Mouse (Mus musculus) kidney, postnatal 10 days (tissue): ENCODE data around the gene Arl15.

Source experiments
- DNase-seq: peaks from one replicate; pipeline ENCODE4 v3.0.0; 2021; ENCODE audit warnings: mixed read lengths

The Arl15 gene

DNA sequence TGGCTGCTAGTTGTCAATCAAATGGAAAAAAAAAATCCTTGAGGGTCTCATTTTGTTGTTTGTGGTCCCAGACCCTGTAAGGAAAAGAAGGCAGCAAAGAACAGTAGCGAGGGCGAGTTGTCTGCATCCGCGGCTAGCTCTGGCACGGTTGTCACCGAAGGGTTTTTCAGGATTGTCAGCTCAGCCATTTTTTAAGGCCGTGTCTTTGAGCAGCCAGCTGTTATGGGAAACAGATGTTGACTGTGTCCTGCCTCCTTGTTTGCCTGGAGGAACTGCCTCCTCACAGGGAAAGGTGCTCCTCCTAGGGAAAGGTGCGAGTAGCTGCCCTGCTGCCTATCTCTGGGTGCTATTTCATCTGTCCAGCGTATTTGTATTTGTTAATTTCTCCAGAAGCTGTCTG, 144.3 kb downstream of the Arl15 start:
- no peak for DNase-seq

GRCm38 (mm10) chr13:113939097-113939496, 144.8 kb downstream of the Arl15 start:
- DNase-seq = no peak

DNA sequence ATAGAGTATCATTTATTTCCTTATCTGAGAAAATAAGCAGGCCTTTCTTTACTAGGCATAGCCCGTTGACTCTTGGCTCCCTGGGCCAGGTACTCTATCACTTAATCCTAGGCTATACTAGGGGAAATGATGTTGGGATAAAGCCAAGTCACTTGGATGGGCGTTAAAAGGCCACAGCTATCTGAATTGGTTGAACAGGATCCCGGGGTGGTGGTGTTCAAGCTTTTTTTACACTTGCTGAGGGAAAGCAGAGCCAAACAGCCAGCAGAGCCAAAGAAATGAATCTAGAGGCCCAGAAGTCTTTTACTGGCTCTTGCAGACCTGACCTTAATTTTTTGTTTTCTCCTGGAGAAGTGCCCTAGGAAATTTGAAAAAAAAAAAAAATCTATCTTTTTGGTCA, 145.4 kb downstream of the Arl15 start:
- DNase-seq = no peak

GRCm38 (mm10) chr13:113940151-113940550, 145.8 kb downstream of the Arl15 start:
- DNase-seq = no peak

DNA sequence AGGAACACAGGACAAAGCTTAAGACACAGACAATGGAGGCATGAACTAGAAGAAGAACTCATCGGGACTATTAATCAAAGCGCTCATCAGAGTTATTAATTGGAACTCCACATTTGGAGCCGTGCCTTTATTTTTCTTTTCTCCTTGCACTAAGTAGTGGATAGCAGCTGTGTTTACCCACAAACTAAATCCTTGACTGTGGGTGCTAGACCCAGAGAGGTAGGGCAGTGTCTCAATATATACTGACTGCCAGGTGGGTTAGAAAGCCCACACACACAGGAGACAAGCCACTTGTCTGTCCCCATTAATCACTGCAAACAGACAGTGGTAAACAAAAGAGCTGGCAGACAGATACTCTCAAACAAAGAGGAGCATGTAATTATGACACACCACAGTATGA, 147.6 kb downstream of the Arl15 start:
- no peak for DNase-seq

DNA sequence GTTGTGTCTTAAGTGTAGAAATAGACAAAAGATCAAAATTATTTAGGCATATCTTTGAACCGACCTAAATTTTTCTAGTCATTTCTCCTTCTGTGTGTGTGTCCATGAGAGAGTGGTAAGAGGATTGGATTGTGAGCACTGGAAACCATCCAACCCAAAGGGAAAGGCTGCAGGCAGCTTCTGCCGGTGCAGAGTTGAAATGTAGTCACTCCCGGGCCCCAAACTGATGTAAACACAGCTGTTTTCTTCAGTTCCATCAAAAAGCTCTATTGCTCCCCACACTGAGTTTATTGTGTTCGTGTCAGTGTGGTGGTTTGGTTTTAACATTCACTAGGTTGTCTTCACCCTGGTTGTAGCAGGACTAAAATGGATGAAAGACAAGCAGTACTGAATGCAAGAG, 153.2 kb downstream of the Arl15 start:
- no peak for DNase-seq

GRCm38 (mm10) chr13:113949708-113950107, 155.4 kb downstream of the Arl15 start:
- DNase-seq = peak; percentile 78

- peak; percentile 34 for DNase-seq
These were observed 155.8 kb downstream of the Arl15 start for GRCm38 (mm10) chr13:113950131-113950530.

GRCm38 (mm10) chr13:113957438-113957837, 163.1 kb downstream of the Arl15 start:
- DNase-seq = no peak

DNA sequence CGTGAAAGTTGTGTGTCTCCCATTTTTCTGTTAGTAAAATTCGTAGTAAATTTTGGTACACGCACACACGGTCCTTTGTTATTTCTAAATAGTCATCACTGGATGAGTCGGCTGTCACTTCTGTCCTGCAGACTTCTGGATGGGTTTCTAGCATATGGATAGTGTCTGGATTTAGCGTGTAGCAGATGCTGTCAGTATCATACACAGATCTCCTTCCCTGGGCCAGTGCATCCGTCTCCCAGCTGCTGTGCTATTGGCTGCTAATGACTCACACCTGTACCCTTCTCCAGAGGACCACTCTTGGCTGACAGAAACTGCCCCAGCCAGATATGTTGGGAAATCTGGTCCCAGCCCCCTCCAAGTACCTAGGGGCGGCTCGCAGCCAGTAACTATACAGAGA, 170.6 kb downstream of the Arl15 start:
- DNase-seq = no peak

- DNase-seq = peak; percentile 21
These were observed 176.4 kb downstream of the Arl15 start for GRCm38 (mm10) chr13:113970706-113971105.

DNA sequence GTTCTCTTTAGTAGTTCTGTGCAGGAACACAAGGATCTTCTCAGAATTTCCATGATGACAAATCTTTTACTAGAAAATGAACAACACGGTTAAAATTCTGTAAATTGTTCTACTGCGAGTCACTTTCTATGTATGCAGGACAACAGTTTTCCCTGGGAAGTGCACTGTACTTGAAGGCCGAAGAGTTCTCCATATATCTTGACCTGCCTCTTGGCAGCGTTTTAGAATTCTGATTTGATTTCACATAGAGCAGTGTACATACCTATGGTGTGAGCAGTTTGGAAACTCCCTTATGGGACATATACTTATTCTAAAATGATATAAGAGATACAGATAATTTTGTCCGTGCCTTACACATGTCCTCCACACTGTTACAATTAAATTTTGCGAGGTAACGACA, 178.1 kb downstream of the Arl15 start:
- no peak for DNase-seq

DNA sequence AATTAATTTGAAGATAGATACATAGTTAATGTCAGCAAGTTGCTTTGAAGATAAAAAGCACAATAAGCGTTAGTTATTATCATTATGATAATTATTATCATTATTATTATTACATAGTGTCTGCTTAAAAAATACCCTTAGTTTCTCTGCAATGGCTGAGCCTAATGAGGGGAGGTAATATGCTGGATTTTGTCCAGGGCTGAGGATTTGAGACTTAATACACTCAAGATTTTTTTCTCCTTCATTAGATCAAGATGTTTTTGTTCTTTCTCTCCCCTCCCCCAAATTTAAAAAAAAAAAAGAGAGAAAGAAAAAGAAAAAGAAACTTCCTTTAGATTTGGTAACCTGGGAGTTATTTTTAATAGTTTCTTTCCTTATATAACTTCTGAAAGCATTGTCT, 180.6 kb downstream of the Arl15 start:
- no peak for DNase-seq

GRCm38 (mm10) chr13:113975722-113976121, 181.4 kb downstream of the Arl15 start:
- no peak for DNase-seq

DNA sequence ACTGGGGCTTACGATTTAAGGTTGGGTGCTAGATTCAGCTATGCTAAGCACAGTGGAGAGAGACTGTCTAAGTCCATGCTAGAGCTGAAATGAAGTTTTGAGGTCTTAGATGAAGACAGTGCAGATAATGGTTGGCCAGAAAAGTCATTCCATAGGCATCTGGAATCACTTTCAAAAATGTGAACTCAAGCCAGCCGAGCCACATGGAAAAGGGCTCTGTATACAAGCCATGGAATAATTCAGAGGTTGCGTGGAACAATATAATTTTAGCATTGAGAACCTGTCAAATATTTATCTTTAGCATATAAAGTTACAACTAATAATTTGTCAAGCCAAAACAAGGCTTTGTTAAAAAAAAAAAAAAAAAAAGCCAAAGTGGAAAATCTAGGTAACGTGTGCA, 182.6 kb downstream of the Arl15 start:
- no peak for DNase-seq

DNA sequence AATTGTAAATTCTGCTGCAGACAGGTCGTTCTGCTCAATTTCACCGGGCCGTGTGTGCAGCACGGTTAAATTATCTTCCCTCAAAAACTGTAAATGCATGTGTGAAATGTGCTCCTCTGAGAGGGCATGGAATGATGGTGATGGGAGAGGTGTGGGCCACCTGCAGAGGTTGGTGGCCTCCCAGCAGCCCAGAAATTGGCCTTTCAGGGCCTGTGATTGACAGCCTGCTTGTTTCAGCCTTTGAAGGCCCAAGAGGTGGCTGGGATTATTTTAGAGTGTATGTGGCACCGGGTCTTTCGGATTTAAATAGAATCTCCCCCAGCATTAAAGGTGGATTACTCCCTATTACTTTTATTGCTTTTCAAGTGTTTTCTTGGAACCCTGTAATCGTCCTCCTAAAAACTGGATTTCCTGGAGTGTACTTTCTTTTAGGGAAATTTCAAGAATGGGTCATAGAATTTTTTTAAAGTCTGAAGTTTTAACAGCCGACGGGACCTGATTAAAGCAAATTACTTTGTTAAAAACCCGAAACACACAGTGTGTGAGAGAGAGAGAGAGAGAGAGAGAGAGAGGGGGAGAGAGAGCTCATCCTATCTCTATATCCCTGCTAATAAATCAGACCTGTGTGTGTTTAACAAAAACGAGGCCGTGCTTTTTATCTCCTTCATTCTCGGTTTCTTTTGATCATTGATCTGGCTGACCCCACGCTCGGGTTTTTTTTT, 186.6 kb downstream of the Arl15 start:
- no peak for DNase-seq

DNA sequence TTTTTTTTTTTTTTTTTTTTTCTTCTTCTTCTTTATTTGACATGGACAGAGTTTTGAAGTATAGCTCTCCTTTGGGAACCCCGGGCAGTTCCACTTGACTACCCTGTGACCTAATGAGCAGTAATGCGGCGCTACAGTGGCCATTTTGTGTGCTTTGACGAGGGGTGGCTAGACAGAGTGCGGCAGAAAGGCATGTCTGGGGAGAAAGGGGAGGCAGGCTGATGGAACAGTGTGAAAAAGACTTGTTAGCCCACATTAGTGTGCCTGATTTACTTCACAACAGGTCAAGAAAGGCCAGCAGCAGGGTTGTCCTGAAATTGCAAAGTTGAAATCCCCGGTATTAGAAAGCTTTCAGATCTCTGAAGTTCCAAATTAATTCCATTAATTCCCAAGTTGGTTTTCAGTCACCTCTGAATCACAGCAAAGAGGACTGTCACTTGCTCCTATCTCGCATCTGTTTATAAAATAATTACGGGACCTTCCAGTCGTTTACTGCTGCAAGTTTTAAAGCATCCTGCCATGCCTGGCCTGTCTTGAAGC, 187.2 kb downstream of the Arl15 start:
- DNase-seq = no peak

GRCm38 (mm10) chr13:113983633-113984032, 189.3 kb downstream of the Arl15 start:
- no peak for DNase-seq

DNA sequence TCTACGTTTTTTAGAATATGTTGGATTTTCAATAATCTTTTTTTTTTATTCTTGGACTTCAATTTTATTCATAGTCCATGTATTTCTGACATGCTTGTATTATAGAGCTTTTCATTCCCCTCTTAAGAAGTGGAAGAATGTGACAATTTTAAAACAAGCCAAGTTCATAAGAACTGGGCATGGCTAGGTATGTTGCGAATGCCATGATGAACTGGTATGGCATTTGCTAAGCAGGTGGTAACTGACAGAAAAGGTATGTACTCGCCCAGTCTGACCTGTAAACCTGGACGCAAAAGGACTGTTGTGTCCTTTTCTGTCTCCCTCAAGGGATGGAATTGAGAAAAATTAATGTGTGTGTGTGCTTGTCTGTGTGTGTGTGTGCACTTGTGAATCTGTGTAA, 190.2 kb downstream of the Arl15 start:
- DNase-seq = no peak

GRCm38 (mm10) chr13:113986864-113987562, 192.7 kb downstream of the Arl15 start:
- DNase-seq = peak; percentile 21

- no peak for DNase-seq
These were observed 195.9 kb downstream of the Arl15 start for GRCm38 (mm10) chr13:113990247-113990646.

DNA sequence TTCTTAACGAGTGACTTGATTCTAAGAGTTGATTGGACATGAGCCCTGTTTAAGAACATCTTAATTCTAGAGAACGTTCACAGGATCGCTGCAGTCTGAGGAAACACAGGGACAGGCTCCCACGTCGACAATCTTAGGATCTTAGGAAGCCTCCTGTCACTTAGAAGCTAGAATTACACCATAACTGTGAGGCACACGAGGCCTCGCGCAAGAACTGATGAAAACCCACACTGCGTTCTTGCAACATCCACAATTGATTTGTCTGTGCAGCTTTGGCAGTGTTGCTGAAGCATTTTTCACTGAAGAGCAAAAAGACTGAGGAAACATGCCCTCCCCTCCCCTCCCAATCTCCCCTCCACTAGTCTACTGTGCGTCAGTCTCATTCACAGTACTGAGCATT, 196.4 kb downstream of the Arl15 start:
- DNase-seq = no peak

- DNase-seq = no peak
These were observed 198.8 kb downstream of the Arl15 start for GRCm38 (mm10) chr13:113993066-113993465.

DNA sequence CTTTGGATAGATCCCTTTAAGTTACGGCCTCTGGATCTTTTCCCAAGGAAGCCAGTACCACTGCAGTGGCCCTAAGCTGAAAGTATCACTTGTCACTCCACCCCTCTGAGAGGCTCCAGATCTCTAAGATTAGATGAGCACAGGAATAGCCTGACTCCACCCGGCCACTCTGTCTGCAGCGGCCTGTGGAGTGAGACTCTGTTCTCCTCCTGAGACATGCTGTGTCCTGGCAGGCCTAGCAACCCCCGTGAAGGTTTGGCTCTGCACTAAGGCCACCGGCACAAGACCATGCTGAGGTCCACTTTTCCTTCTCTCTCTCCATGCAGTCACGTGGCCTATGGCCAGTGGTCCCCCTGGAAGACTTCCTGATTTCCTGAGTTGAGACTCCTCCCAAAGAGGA, 200.3 kb downstream of the Arl15 start:
- no peak for DNase-seq
